Mouse (Mus musculus): ENCODE results near the gene Malsu1.

The Malsu1 gene

DNA sequence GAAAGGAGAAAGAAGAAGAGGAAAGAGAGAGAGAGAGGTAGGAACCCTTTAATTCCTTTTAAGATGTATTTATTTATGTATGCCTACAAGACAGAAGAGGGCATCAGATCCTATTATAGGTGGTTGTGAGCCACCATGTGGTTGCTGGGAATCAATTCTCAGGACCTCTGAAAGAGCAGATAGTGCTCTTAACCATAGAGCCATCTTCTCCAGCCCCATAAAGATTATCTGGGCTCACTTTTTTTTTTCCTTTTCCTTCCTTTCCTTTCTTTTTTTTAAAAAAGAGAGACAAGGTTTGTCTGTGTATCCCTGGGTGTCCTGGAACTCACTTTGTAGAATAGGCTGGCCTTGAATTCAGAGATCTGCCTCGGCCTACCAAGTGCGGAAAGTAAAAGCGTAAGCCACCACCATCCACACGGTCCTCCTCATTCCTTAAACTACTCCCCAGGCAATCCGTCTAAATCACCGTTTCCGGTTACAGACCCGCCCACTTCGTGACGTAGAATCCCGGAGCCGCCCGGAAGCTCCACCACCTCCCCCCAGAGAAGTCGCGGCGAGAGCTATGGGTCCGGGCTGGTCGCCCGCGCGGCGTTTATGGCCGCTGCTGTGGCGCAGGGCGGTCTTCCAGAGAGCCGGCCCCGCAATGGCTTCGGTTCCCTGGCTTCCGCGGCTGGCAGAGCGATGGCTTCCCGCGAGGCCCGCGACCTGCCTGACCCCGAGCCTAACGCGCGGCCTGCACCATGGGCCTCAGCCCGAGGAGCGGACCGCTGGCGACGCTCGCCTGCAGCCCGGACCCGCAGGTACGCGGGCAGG lies at the start of gene Malsu1:
Malsu1 (plus strand) TSS at position 492 of the 813 bp plus-strand sequence.
- DNase-seq (ENCODE audit: low spot score in 2 of 2) = peak; percentile 81 to 90

DNA sequence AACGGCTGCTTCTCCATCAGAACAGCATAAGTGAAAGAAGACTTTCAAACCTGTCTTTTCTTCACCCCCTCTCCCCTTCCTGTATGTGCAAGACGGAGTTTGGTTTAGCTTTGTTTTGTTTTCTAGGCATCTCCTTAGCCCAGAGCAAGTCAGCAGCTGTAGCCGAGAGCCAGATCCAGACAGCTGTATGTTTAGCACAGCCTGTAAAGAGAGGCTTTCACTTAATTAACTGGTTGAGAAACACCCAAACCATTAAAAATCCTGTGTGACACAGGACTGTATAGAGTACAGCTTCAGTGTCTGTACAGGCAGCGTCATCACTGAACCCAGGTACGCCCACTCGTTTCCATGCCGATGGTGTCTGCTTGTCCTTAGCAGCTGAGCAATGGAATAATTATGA lies 48.3 kb upstream of the Malsu1 start:
- no peak for DNase-seq (ENCODE audit: low spot score in 2 of 2)

DNA sequence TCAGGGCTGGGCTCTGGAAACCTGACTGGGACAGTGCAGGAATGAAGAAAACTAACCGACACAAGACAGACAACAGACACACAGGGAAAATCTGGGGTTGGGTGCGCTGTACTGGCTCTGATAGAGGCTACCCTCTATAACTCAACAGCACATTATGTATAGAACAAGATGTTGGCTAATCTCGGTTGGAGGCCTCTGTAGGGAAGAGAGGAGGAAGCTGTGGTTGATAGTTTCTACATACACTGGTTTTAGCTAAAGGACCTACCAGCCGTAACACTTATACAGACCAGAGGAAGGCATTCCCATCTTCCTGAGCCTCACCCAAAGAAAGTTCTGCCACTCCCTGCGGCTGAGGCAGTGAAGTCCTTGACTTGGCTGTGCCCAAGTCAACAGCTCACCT lies 47.1 kb upstream of the Malsu1 start:
- no peak for DNase-seq (ENCODE audit: low spot score in 2 of 2)

DNA sequence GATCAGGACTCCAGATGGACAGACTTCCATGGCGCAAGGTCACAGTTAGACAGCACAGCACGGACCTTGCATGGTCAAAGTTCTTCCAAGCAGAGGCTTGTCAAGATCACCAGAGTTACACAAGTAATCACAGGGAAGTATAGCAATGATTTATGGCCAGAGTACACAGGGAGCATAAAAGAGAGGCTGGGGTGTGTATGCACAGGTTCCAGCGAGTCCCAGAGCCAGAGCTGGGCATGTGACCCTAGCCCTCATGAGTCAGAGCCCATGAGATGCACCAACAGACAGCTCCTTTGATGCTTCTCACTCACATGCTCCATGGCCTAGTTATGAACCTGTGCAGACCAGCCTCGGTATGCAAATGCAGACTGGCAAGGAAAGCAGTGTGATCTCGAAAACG lies 45.6 kb upstream of the Malsu1 start:
- no peak for DNase-seq (ENCODE audit: low spot score in 2 of 2)

DNA sequence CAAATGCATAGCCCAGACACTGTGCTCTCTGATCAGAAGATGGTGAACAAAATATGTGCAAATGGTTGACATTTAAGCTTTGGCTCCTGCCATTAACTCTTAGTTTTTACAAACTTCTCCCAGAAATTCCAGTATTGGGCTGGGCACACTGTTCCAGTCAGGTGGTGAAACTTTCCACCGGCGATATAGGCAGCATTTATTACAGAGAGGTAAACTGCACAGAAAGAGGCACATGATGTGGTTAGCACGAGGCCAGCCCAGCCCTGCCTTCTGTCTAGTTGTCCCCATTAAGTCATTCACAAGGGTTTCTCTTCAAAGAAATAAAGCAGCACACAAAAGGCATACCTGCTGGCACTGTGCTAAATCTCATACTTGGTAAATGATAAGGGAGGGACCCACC lies 44.9 kb upstream of the Malsu1 start:
- DNase-seq (ENCODE audit: low spot score in 2 of 2) = no peak

DNA sequence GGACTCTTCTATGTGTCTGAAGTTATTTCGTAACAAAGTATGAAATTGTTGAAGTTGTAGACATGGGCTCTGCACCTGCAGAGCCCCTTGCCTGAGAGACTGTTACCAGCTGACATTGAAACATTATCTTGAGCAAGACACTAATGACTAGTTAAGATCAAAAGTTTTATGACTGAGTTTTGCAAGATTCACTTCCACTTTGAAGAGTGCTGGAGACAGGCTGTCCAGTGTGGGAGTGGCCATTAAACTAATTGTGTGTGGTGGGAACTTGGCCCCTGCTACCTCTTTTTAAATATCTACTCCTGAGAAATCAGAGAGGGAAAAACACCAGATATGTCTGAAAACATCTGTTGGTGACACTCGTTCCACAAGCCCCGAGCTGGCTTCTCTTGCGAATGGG lies 42.4 kb upstream of the Malsu1 start:
- no peak for DNase-seq (ENCODE audit: low spot score in 2 of 2)

DNA sequence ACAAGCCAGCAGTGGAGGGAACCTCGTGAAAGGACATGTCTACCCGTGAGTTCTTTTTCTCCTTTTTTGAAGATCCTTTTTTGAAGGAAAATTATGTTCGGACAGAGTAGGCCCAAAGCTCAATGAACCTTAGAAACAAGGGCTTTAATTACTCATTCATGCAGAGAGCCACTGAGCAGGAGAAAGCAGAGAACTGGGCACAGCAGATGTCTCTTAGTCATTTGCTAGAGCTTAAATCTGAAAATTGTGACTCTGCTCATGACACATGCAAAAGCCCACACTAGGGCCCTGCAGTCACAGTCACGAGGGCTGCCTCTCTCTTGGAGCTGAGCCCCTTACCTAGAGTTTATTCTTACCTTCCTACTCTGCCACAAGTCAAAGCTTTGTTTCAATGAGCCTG lies 40.8 kb upstream of the Malsu1 start:
- DNase-seq (ENCODE audit: low spot score in 2 of 2) = no peak

DNA sequence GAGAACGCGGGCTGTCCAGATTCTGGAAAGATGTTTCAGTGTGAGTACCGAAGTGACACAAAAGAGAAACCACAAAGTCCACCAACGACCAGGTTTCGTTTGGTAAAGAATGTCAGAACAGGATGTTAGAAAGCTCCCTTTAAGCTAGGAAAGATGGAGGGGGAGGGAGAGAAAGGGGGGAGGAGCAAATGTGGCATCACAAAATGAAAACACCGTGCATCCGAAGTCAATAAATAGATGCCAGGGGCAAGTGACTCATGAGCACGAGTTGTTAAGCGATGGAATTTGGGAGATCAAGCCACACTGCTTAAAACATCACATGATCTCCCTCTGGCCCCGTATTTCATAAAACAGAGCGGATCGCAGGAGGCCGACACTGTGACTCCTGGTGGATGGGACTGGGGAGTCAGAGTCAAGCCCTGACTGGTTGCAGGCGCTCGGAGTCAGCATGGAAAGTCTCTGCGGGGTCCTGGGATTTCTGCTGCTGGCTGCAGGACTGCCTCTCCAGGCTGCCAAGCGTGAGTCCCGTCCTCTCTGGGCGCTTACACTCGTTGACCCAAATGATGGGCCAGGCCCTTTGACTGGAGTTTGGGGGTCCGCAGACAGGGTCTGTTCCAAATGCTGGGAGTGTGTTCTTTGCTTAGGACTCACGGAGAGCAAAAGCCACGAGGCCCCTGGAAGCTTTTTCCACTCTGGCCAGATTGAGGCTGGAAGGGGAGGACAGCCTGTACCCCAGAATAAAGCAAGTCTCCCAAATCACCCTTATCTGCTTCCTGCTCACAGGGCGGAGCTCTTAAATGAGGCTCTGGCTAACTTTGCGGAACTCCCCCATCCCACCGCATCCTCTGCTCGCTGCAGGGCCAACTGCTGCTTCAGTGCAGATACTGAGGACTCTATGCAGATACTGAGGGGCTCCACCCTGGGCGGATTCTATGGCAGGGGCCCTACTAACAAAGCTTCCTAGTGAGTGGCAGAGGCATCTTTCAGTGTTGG lies 37.0 kb upstream of the Malsu1 start, which contains the start of gene Gpnmb:
Gpnmb (plus strand) TSS at position 272 of the 993 bp plus-strand sequence.
- DNase-seq (ENCODE audit: low spot score in 2 of 2) = no peak

DNA sequence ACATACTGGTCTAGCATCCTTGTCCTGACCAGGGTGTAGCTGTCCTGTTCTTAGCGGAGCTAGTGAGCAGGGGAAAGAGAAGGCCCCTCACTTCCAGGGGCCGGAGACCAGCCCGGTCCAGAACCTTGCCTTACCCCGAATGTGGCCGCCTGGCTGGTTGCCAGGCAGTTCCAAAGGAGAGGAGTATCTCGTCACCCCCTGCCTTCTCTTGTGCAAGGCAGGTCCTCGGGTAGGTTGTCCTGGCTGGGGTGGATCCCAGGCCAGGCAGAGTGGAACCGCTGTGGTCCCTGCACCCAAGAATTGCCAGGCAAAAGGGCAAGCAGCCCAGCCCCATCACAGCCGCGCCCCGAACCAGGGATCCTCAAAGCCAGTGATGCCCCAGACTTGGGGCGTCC lies 36.3 kb upstream of the Malsu1 start:
- DNase-seq (ENCODE audit: low spot score in 2 of 2) = no peak

DNA sequence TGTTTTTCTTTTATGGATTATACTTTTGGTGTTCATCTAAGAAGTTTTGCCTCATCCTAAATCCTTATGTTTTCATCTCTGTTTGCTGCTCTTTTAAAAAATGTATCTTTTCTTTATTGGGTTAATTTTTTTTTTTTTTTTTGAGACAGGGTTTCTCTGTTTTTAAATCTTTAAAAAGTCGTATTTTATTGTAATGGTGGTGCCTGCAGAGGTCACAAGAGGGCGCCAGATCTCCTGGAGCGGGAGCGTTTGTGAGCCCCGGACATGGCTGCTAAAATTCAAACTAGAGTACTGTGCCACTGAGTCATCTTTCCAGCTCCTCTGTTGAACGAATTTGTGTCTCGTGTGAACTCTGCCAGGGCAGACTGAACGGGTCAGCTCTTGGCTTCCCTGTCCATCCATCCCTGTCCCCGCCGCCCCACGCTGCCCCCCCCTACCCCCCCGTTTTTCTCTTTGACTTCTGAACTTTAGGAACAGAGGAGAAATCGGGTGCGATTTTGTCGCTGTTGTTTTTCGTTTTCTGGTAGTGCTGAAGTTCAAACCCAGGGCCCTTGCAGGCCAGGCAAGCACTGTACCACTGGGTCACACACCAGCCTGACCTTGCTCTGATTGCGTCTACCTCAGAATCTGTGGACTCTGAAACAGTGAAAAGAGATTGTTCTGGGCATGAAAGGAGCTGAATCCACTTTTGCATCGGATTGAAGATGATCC lies 34.0 kb upstream of the Malsu1 start:
- peak; percentile 28 to 54 for DNase-seq (ENCODE audit: low spot score in 2 of 2)

DNA sequence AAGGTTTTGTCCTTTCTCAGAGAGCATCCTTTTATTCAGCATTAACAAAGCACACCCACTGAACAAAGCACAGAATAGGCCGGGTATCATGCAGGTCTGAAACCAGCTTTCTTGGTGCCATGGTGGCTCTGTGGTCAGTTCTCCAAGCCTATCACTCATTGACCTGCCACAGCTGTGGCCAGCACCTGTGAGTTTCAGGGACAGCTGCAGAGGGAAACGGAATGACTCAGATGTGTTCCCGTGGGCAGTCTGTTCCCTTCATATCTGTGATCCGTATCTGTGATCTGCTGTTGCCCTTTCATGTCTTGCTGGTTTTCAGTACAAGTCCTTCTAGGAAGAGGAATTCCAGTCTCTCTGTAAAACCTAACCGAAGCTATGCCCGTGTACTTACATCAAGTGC lies 27.1 kb upstream of the Malsu1 start:
- no peak for DNase-seq (ENCODE audit: low spot score in 2 of 2)

DNA sequence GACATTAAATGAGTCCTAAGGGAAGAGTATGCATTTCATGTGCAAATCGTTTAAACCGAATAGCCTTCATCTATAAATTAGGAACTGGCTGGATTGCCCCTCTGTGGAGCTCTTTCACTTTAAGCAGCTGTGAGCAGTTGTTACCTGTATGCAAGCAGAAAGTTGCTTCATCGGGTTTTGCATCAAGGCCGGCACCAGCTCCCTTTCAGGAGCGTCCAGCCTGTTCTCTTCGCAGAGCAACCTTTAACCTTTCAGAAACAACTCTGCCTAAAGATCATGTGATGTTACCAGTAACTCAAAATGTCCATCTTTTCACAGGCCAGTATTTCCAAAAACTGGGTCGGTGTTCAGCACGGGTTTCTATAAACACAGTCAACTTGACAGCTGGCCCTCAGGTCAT lies 26.6 kb upstream of the Malsu1 start:
- DNase-seq (ENCODE audit: low spot score in 2 of 2) = no peak

DNA sequence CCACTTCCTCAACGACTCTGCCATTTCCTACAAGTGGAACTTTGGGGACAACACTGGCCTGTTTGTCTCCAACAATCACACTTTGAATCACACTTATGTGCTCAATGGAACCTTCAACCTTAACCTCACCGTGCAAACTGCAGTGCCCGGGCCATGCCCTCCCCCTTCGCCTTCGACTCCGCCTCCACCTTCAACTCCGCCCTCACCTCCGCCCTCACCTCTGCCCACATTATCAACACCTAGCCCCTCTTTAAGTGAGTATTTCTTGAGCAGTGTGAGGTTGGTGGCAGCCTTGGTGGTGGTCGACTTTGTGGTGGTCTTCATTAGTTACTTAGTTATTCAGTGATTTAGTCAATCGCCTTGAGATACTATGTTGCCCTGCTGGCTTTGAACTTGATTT lies 25.7 kb upstream of the Malsu1 start:
- no peak for DNase-seq (ENCODE audit: low spot score in 2 of 2)

DNA sequence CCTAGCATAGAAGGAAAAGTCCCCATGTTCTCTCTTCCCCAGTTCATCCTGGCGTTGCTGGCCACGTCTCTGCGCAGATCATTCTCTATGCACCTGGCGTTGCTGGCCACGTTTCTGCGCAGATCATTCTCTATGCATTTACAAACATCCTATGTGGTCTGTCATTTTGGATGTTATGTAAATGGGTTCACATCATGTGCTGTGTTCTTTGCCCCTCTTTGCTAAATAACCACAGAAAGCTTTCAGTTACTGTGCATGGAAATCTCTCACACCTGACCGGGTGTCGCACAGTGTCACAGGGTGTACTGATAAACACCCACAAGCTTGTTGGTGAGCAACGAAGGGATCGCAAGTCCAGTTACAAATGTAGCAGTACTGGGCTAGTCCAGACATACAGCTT lies 25.2 kb upstream of the Malsu1 start:
- DNase-seq (ENCODE audit: low spot score in 2 of 2) = no peak

DNA sequence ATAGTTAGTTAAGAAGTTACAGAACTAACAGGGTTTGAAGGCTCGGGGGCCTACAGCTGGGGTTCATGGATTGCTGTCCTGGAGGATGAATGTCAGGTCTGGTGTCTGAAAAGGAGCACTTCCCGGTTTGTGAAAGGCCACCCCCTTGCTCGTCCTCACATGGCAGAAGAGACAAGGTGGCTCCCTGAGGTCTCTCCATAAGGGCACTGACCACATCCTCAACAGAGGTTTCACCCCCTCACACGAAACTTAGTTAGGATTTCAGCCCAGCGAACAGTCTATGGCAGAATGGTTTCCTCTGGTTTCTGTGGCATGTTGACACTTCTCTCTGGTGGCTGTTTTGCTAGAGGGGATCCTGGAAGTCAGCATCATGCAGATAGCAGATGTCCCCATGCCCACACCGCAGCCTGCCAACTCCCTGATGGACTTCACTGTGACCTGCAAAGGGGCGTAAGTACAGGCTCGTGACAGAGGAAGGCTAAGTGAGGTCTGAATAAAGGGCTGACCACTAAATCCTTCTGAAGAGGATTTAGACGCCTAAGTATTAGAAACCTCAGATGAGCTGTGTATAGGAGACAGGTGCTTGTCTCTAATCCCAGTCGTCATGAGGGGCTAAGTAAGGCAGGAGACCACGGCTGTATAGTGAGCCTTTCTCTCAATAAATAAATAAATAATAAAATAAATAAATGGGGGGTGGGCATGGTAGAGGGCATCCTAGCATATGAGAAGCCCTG lies 22.8 kb upstream of the Malsu1 start:
- DNase-seq (ENCODE audit: low spot score in 2 of 2) = no peak

DNA sequence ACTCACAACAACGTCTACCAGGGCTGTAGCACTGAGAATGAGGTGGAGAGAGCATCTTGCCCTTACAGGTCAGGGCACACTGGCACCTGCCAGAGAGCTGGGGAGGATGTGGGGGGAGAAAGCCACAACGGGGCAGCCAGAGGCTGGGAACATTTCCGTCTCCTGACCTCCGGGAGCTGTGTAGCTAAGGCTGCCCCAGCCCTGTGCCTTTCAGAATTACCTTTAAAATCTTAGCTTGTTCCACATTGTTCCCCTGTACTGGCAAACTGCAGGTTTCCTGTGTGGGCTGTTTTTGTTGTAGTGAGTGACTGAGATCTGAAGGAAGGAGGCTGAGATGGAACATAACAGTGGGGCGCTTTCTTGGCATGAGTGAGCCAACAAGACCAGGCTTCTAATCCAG lies 21.4 kb upstream of the Malsu1 start:
- DNase-seq (ENCODE audit: low spot score in 2 of 2) = no peak

DNA sequence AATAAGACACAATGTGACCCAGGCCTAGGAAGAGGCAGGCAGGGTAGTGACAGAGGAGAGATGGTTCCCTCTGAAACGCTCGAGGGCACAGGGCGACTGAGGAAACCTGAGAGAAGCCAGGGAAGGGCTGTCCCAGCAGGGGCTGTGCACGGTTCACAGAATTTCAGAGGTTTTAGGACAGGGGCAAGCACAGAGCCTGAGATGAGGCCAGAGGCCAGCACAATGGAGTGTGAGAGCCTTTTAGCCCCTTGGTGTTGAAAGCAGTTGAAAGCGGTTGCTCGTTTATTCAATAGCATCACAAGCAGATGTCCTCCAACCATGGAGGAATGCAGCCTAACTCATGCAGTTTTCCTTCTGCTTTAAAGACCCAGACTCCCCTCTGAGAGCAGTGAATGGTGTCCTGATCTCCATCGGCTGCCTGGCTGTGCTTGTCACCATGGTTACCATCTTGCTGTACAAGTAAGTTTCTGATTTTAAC lies 18.3 kb upstream of the Malsu1 start:
- no peak for DNase-seq (ENCODE audit: low spot score in 2 of 2)

DNA sequence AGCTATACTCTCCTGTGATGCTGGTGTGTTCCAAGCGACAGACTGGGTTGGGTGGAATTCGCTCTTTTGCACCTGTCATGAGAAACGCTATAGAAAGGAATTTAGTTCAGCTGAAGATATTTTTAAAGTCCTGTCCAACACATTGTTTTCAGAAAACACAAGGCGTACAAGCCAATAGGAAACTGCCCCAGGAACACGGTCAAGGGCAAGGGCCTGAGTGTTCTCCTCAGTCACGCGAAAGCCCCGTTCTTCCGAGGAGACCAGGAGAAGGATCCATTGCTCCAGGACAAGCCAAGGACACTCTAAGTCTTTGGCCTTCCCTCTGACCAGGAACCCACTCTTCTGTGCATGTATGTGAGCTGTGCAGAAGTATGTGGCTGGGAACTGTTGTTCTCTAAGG lies 17.6 kb upstream of the Malsu1 start:
- DNase-seq (ENCODE audit: low spot score in 2 of 2) = no peak

DNA sequence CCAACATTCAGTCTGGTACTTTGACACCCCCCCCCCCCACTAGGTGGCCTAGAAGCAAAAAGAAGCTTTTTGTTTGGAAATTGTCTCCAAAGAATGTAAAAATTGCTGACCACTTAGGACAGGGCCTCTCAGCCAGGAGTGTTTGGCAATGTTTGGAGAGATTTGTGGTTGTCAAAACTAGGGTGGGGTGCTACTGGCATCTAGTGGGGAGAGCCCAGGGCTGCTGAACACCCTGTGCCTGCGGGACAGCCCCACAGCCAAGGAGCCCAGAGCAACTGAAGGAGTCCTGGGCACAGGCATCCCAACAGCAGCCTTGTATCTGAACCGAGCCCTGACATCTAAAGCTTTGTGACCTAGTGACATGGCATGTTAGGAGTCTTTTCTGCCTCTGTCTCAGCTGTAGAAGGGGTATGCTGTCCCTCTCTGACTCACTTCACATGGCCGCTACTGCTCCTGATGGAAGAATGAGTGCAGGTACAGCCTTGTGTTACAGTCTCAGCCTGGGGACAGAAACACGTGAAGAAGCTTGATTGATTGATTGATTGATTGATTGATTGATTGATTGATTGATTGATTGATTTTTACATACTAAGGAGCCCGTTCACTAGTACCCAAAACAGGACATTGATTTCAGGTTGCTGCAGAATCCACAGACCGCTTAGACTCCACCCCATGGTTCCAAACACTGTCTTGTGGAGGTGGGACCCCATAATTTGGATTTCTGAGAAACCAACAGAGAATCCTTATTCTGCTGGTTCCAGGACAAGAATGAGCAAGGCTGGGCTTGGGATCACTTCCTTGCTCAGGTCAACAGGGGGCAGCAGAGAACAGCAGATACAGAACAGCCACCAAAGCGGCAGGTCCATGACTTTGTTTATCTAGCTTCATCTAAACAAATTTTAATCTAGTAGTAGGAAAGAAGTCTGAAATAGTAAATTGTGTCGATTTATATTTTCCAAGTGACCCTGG lies 16.3 kb upstream of the Malsu1 start:
- DNase-seq (ENCODE audit: low spot score in 2 of 2) = peak; percentile 24 to 56

DNA sequence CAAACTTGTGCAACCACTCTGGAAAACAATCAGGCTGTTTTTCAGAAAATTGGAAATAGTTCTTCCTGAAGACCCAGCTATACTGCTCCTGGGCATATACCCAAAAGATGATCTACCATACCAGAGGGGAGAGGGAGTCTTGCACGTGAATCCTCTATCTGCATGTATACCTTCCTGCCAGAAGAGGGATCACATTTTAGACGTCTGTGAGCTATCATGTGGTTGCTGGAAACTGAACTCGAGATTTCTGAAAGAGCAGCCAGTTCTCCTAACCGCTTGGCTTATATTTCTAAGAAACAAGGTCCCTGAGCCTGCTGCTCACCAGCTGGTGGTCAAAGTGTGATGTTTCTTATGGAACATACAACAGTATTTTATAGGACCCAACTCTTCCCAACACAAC lies 5.2 kb upstream of the Malsu1 start:
- no peak for DNase-seq (ENCODE audit: low spot score in 2 of 2)

Measured in spleen, postnatal 14 days (tissue).